Mouse (Mus musculus): ENCODE results near the gene Rbfox3. TPM values are rescaled to one million over a fixed set of nuclear protein-coding genes. Genes with fewer than 3 reads are reported as not detected.

The Rbfox3 gene
- total RNA-seq, 2 experiments from 2014 or later, result 0.13 to 0.20 TPM

- Histone ChIP-seq H3K4me3 (no peak overlapping the region), H3K27ac (no peak overlapping the region)
- intact Hi-C loops (cut with DNase I), result no loop called here
- TF ChIP-seq CTCF (IDR thresholded peaks at IDR 0.05), result no peak
- DNase-seq, result peak; percentile 59
Observed at GRCm38 (mm10) chr11:118821353-118821752, 90.0 kb downstream of the Rbfox3 start.

GRCm38 (mm10) chr11:118818528-118818927 is 92.9 kb downstream of the Rbfox3 start:
- H3K27ac ChIP-seq, result no peak overlapping the region
- TF ChIP-seq CTCF (IDR thresholded peaks at IDR 0.05), result no peak
- DNase-seq, result no peak
- no peak overlapping the region for H3K4me3 ChIP-seq
- intact Hi-C loops (cut with DNase I), result no loop called here

- no peak for TF ChIP-seq CTCF (IDR thresholded peaks at IDR 0.05)
- H3K27ac ChIP-seq, result no peak overlapping the region
- intact Hi-C loops (cut with DNase I), result no loop called here
- no peak overlapping the region for H3K4me3 ChIP-seq
- DNase-seq, result no peak
Observed at GRCm38 (mm10) chr11:118815118-118815517, 96.3 kb downstream of the Rbfox3 start.

- intact Hi-C loops (cut with DNase I), result no loop called here
- TF ChIP-seq CTCF (IDR thresholded peaks at IDR 0.05), result no peak
Observed at GRCm38 (mm10) chr11:118813942-118814341, 97.5 kb downstream of the Rbfox3 start.

GRCm38 (mm10) chr11:118811404-118811803 is 100.0 kb downstream of the Rbfox3 start:
- no peak for TF ChIP-seq CTCF (IDR thresholded peaks at IDR 0.05)
- H3K4me3 ChIP-seq, result no peak overlapping the region
- intact Hi-C loops (cut with DNase I), result no loop called here
- H3K27ac ChIP-seq, result no peak overlapping the region
- no peak for DNase-seq

More at GRCm38 (mm10) chr11:118813942-118814341, 97.5 kb downstream of the Rbfox3 start:
- no peak overlapping the region for H3K4me3 ChIP-seq
- no peak overlapping the region for H3K27ac ChIP-seq
- DNase-seq, result no peak

- no peak for TF ChIP-seq CTCF (IDR thresholded peaks at IDR 0.05)
- Histone ChIP-seq H3K4me3 (no peak overlapping the region), H3K27ac (no peak overlapping the region)
- no peak for DNase-seq
- intact Hi-C loops (cut with DNase I), result no loop called here
Observed at GRCm38 (mm10) chr11:118807511-118807910, 103.9 kb downstream of the Rbfox3 start.

- H3K4me3 ChIP-seq, result no peak overlapping the region
- DNase-seq, result no peak
- intact Hi-C loops (cut with DNase I), result no loop called here
- TF ChIP-seq CTCF (IDR thresholded peaks at IDR 0.05), result no peak
- no peak overlapping the region for H3K27ac ChIP-seq
Observed at GRCm38 (mm10) chr11:118794856-118795602, 116.4 kb downstream of the Rbfox3 start.

GRCm38 (mm10) chr11:118793639-118794021 is 117.8 kb downstream of the Rbfox3 start:
- no peak for DNase-seq
- intact Hi-C loops (cut with DNase I), result no loop called here
- Histone ChIP-seq H3K27ac (no peak overlapping the region), H3K4me3 (no peak overlapping the region)
- TF ChIP-seq CTCF (IDR thresholded peaks at IDR 0.05), result no peak

- TF ChIP-seq CTCF (IDR thresholded peaks at IDR 0.05), result no peak
- peak; percentile 71 for DNase-seq
- Histone ChIP-seq H3K4me3 (no peak overlapping the region), H3K27ac (no peak overlapping the region)
- intact Hi-C loops (cut with DNase I), result no loop called here
Observed at GRCm38 (mm10) chr11:118792916-118793638, 118.3 kb downstream of the Rbfox3 start.

- no peak for TF ChIP-seq CTCF (IDR thresholded peaks at IDR 0.05)
- intact Hi-C loops (cut with DNase I), result no loop called here
- no peak for DNase-seq
Observed at GRCm38 (mm10) chr11:118792163-118792915, 119.1 kb downstream of the Rbfox3 start.

GRCm38 (mm10) chr11:118791391-118791790 is 120.0 kb downstream of the Rbfox3 start:
- Histone ChIP-seq H3K4me3 (peak overlapping the region; percentile 15; the same call in 1 of the 2 replicates), H3K27ac (peak overlapping the region; percentile 84)
- intact Hi-C loops (cut with DNase I), result no loop called here
- TF ChIP-seq CTCF (IDR thresholded peaks at IDR 0.05), result no peak
- DNase-seq, result peak; percentile 71

More at GRCm38 (mm10) chr11:118792163-118792915, 119.1 kb downstream of the Rbfox3 start:
- Histone ChIP-seq H3K4me3 (no peak overlapping the region), H3K27ac (peak overlapping the region; percentile 84)

GRCm38 (mm10) chr11:118788091-118788490 is 123.3 kb downstream of the Rbfox3 start:
- no peak overlapping the region for H3K4me3 ChIP-seq
- H3K27ac ChIP-seq, result no peak overlapping the region
- DNase-seq, result no peak
- intact Hi-C loops (cut with DNase I), result no loop called here
- TF ChIP-seq CTCF (IDR thresholded peaks at IDR 0.05), result no peak

GRCm38 (mm10) chr11:118782677-118783076 is 128.7 kb downstream of the Rbfox3 start:
- no peak for DNase-seq
- intact Hi-C loops (cut with DNase I), result no loop called here
- H3K4me3 ChIP-seq, result no peak overlapping the region
- H3K27ac ChIP-seq, result no peak overlapping the region
- TF ChIP-seq CTCF (IDR thresholded peaks at IDR 0.05), result no peak
